Mouse (Mus musculus): ENCODE data around the gene Plekhm2. TPM values are rescaled to one million over a fixed set of nuclear protein-coding genes. Genes with fewer than 3 reads are reported as not detected.
A peak's percentile ranks its signal among the peaks of the same experiment; 100 is the strongest.

Gene Plekhm2
- polyA plus RNA-seq, 1 experiment from 2014 or later: 6.5 TPM

DNA sequence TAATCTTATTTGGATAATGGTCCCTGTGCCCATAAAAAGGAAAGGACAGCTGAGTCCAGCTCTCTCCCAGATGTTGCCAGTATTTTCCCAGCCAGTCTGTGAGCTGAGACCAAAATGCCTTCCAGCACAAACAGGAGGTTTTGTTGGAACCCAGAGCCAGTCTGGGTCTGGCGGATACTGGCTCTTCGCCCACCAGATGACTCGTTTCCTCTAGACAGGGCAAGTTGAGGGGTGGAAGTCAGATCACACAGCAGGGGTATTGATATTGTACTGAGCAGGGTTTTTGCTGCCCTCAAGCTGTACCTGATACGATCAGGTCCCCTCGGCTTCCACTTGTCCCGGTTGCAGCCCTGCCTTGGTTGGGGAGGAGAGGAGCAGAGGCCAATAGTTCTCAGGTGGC, 55.2 kb downstream of the Plekhm2 start:
- Histone ChIP-seq H3K4me2 (ENCODE audit: low read depth, low read length) (no peak overlapping the region), H3K9me3 (ENCODE audit: control insufficient read depth, low read length) (no peaks in the 10 kb centered on the region), H3K4me1 (ENCODE audit: control insufficient read depth, insufficient read depth, low read length) (no peaks in the 10 kb centered on the region), H3K9ac (replicated peaks; ENCODE audit: low read depth, low read length) (no peak overlapping the region), H3K4me3 (ENCODE audit: low read depth, low read length) (no peak overlapping the region), H3K36me3 (ENCODE audit: control insufficient read depth, insufficient read depth, low read length) (no peaks in the 10 kb centered on the region), H3K27ac (ENCODE audit: low read depth, low read length) (no peak overlapping the region), H3K27me3 (ENCODE audit: control insufficient read depth, insufficient read depth, low read length) (no peaks in the 10 kb centered on the region)
- WGBS: 78% methylated on average over 6 of the region's 6 CpGs
- no peak for ATAC-seq (ENCODE audit: low read depth)

DNA sequence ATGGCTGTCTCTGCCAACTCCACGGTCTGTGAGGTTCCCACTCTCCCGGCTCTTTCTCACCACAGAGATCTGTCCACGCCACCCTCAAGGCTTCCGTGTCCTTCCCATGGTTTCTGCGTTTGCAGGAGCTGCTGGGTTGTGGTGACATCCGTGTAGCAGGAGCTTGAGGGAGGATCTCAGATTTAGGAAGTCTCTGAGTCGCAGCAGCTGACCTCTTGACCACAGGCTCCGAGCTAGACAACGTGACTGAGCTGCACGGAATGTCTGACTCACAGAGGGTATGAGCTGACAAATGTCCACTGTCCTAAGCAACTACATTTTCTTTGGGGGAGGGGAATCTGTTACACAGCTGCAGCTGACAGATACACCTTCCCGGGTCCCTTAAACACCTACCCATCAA, 58.8 kb downstream of the Plekhm2 start, which contains the start of gene Fblim1:
TSS of gene Fblim1 (minus strand) at position 236 of the 400 bp plus-strand sequence.
- no peaks in the 10 kb centered on the region for H3K9me3 ChIP-seq (ENCODE audit: control insufficient read depth, low read length)
- no peaks in the 10 kb centered on the region for H3K36me3 ChIP-seq (ENCODE audit: control insufficient read depth, insufficient read depth, low read length)
- no peak within 1 kb of the TSS for H3K27ac ChIP-seq (ENCODE audit: low read depth, low read length)
- H3K9ac ChIP-seq (replicated peaks; ENCODE audit: low read depth, low read length): no peak within 1 kb of the TSS
- no peak within 1 kb of the TSS for H3K4me2 ChIP-seq (ENCODE audit: low read depth, low read length)
- H3K4me1 ChIP-seq (ENCODE audit: control insufficient read depth, insufficient read depth, low read length): no peaks in the 10 kb centered on the region
- H3K27me3 ChIP-seq (ENCODE audit: control insufficient read depth, insufficient read depth, low read length): no peaks in the 10 kb centered on the region
- WGBS: 86% methylated on average over 11 of the region's 11 CpGs
- no peak within 1 kb of the TSS for H3K4me3 ChIP-seq (ENCODE audit: low read depth, low read length)
- ATAC-seq (ENCODE audit: low read depth): no peak

DNA sequence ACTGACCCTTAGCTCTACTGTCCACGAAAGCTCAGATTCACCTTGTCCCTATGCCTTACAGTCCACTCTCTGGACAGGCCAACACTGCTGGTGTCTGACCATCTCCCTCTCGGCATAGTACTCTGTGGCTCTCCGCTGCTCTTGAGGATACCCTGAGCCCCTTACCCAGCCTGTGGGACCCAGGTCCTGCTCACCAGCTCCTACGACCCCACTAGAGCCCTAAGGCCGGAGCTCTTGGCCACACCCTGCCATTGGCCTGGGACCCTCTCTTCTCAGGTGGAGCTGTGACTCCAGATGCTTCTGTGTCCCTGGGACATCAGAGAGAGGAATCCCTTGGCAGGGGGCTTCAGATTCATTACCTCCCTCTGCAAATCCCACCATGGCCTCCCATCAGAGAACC, 59.3 kb downstream of the Plekhm2 start:
- Histone ChIP-seq H3K36me3 (ENCODE audit: control insufficient read depth, insufficient read depth, low read length) (no peaks in the 10 kb centered on the region), H3K27me3 (ENCODE audit: control insufficient read depth, insufficient read depth, low read length) (no peaks in the 10 kb centered on the region), H3K27ac (ENCODE audit: low read depth, low read length) (no peak overlapping the region), H3K4me1 (ENCODE audit: control insufficient read depth, insufficient read depth, low read length) (no peaks in the 10 kb centered on the region), H3K9ac (replicated peaks; ENCODE audit: low read depth, low read length) (no peak overlapping the region), H3K4me2 (ENCODE audit: low read depth, low read length) (no peak overlapping the region), H3K4me3 (ENCODE audit: low read depth, low read length) (no peak overlapping the region), H3K9me3 (ENCODE audit: control insufficient read depth, low read length) (no peaks in the 10 kb centered on the region)
- WGBS: 93% methylated on average over 5 of the region's 5 CpGs
- no peak for ATAC-seq (ENCODE audit: low read depth)

DNA sequence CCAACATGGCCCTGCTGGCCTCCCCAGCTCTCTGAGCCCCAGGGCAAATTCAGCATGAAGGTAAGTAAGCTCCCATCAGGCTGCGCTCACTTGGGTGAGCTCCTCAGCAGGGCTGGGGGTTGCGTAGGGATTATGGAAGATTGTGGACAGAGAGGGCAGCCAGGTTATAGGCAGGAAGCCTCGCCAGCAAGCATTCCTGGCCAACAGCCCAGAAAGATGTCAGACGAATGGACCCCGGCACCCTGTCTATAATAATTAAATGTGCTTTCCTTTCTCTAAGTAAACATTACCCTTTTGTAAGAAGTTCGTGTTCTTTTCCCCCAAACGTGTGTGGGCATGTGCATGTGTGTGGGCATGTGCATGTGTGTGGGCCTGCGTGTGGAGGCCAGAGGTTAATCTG, 60.2 kb downstream of the Plekhm2 start:
- Histone ChIP-seq H3K4me3 (ENCODE audit: low read depth, low read length) (no peak overlapping the region), H3K27me3 (ENCODE audit: control insufficient read depth, insufficient read depth, low read length) (peaks cover 3% of the 10 kb centered on the region; the same call in 1 of the 2 replicates), H3K4me1 (ENCODE audit: control insufficient read depth, insufficient read depth, low read length) (peaks cover 3% of the 10 kb centered on the region; the same call in 1 of the 2 replicates), H3K9ac (replicated peaks; ENCODE audit: low read depth, low read length) (no peak overlapping the region), H3K27ac (ENCODE audit: low read depth, low read length) (no peak overlapping the region), H3K9me3 (ENCODE audit: control insufficient read depth, low read length) (no peaks in the 10 kb centered on the region), H3K36me3 (ENCODE audit: control insufficient read depth, insufficient read depth, low read length) (no peaks in the 10 kb centered on the region), H3K4me2 (ENCODE audit: low read depth, low read length) (no peak overlapping the region)
- no peak for ATAC-seq (ENCODE audit: low read depth)
- 75% methylated on average over 8 of the region's 8 CpGs for WGBS

DNA sequence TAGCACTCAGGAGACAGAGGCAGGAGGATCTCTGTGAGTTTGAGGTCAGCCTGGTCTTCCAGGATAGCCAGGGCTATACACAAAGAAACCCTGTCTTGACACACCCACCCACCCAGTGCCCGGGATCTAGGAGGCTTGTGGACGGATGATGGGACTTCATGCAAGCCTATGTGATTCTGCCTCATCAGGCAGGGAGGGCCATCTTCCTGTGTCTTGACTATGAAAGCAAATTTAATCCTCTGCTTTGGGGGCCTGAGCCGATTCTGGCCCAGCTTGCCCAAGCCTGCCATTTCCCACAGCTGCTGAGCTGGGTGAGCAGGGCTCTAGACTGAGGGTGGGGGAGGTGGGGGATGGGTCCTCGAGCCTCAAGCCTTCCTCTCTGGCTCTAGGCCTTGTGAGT, 60.8 kb downstream of the Plekhm2 start:
- Histone ChIP-seq H3K4me3 (ENCODE audit: low read depth, low read length) (no peak overlapping the region), H3K4me1 (ENCODE audit: control insufficient read depth, insufficient read depth, low read length) (peaks cover 3% of the 10 kb centered on the region), H3K9ac (replicated peaks; ENCODE audit: low read depth, low read length) (no peak overlapping the region), H3K27ac (ENCODE audit: low read depth, low read length) (no peak overlapping the region), H3K27me3 (ENCODE audit: control insufficient read depth, insufficient read depth, low read length) (peaks cover 3% of the 10 kb centered on the region; the same call in 1 of the 2 replicates), H3K4me2 (ENCODE audit: low read depth, low read length) (no peak overlapping the region), H3K9me3 (ENCODE audit: control insufficient read depth, low read length) (no peaks in the 10 kb centered on the region), H3K36me3 (ENCODE audit: control insufficient read depth, insufficient read depth, low read length) (no peaks in the 10 kb centered on the region)
- no peak for ATAC-seq (ENCODE audit: low read depth)
- 75% methylated on average over 4 of the region's 4 CpGs for WGBS

DNA sequence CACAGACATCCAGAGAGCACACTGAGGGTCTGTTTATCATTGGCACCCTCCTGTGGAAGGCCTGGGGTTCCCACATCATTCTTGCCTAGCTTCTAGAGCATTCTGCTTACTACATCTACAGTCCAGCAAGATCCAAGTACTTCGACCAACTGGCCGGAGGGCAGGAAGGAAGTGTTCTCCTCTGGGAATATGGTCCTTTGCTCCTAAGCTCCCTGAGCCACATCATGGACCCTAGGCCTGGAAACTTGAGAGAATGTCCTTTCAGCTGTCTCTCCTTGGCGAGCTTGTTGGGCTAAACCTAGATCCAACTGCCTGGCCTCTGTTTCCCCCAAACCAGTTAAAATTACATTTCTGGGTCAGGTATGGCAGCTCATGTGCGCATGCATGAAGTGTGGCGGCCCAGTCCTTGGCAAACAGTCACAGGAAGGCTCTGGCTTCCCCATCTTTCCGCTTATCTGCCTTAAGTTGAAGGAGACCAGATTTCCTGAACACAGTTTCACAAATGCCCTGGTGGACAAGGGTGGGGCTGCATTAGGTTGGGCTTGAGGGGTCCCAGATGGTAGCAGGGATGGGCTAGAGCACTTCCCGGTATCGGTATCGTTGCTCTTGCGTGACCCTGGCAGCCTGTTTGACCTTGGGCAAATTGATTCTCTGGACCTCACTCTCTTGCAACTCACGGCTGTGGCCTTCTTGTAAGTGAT, 62.0 kb downstream of the Plekhm2 start:
- H3K4me2 ChIP-seq (ENCODE audit: low read depth, low read length): no peak overlapping the region
- H3K4me3 ChIP-seq (ENCODE audit: low read depth, low read length): no peak overlapping the region
- ATAC-seq (ENCODE audit: low read depth): no peak
- 91% methylated on average over 11 of the region's 11 CpGs for WGBS
- no peaks in the 10 kb centered on the region for H3K36me3 ChIP-seq (ENCODE audit: control insufficient read depth, insufficient read depth, low read length)
- H3K4me1 ChIP-seq (ENCODE audit: control insufficient read depth, insufficient read depth, low read length): peaks cover 10% of the 10 kb centered on the region
- no peak overlapping the region for H3K9ac ChIP-seq (replicated peaks; ENCODE audit: low read depth, low read length)
- no peak overlapping the region for H3K27ac ChIP-seq (ENCODE audit: low read depth, low read length)
- no peaks in the 10 kb centered on the region for H3K9me3 ChIP-seq (ENCODE audit: control insufficient read depth, low read length)
- H3K27me3 ChIP-seq (ENCODE audit: control insufficient read depth, insufficient read depth, low read length): peaks cover 3% of the 10 kb centered on the region; the same call in 1 of the 2 replicates

DNA sequence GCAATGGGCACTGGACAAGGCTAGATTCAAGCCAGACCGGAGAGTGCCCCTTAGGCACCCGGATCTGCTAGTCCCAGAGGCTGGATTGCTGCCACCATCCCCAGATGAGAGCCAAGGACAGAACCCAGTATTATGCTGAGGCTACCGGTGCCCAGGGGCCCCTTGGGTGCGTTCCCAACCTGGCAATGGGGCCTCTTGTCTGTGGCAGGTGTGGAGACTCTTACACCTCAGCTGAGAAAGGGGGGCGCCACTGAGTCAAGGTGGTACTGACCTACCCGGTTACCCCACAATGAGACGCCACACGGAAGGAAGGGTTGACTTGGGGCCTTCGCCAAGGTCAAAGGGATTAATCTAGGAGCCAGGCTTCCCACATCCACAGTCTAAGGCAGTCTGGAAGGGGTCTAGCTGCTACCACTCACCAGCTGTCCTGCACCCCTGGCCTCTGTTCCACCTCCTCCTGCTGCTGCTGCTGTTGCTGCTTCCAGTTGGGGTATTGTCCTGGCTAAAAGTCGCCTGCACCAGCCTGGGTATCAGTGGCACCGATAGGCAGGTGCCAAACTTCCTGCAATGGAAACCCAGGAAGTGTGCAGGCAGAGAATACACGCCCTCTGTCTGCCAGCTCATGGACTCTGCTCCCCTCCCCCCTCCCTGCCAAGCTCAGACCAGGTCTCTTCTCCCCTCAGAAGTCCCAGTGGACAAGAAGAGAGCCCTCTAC, 63.4 kb downstream of the Plekhm2 start:
- WGBS: 74% methylated on average over 12 of the region's 12 CpGs
- Histone ChIP-seq H3K27me3 (ENCODE audit: control insufficient read depth, insufficient read depth, low read length) (peaks cover 3% of the 10 kb centered on the region; the same call in 1 of the 2 replicates), H3K4me2 (ENCODE audit: low read depth, low read length) (no peak overlapping the region), H3K9ac (replicated peaks; ENCODE audit: low read depth, low read length) (no peak overlapping the region), H3K9me3 (ENCODE audit: control insufficient read depth, low read length) (no peaks in the 10 kb centered on the region), H3K27ac (ENCODE audit: low read depth, low read length) (no peak overlapping the region), H3K4me3 (ENCODE audit: low read depth, low read length) (no peak overlapping the region), H3K4me1 (ENCODE audit: control insufficient read depth, insufficient read depth, low read length) (peaks cover 10% of the 10 kb centered on the region), H3K36me3 (ENCODE audit: control insufficient read depth, insufficient read depth, low read length) (no peaks in the 10 kb centered on the region)
- ATAC-seq (ENCODE audit: low read depth): no peak

DNA sequence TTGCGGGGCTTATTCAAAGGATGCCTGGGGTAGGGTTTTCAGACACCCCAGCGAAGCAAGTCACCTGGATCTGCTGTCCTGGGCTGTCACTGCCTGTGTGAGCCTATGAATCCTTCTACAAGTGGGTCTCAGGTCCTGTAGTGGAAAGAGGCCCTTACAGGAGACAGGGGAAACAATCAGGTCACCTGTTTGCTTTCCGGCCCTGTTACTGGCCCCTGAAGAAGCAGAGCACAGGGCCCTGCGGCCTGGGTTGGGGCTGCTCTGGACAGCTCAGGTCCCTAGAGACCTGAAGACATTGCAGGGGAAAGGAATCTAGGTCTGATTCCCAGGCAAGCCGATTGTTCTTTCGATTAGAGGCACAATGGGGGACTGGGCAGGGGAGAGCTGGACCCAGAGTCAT, 64.3 kb downstream of the Plekhm2 start:
- H3K36me3 ChIP-seq (ENCODE audit: control insufficient read depth, insufficient read depth, low read length): no peaks in the 10 kb centered on the region
- H3K27me3 ChIP-seq (ENCODE audit: control insufficient read depth, insufficient read depth, low read length): peaks cover 3% of the 10 kb centered on the region; the same call in 1 of the 2 replicates
- H3K9me3 ChIP-seq (ENCODE audit: control insufficient read depth, low read length): no peaks in the 10 kb centered on the region
- no peak for ATAC-seq (ENCODE audit: low read depth)
- H3K4me2 ChIP-seq (ENCODE audit: low read depth, low read length): peak overlapping the region; percentile 78; the same call in 1 of the 2 replicates
- H3K4me3 ChIP-seq (ENCODE audit: low read depth, low read length): peak overlapping the region; percentile 55; the same call in 1 of the 2 replicates
- no peak overlapping the region for H3K9ac ChIP-seq (replicated peaks; ENCODE audit: low read depth, low read length)
- no peak overlapping the region for H3K27ac ChIP-seq (ENCODE audit: low read depth, low read length)
- 29% methylated on average over 6 of the region's 6 CpGs for WGBS
- H3K4me1 ChIP-seq (ENCODE audit: control insufficient read depth, insufficient read depth, low read length): peaks cover 10% of the 10 kb centered on the region

All from neural tube, embryonic 14.5 days (tissue).